Mouse (Mus musculus): ENCODE measurements around the gene Gnptab. TPM values are rescaled to one million over a fixed set of nuclear protein-coding genes. Genes with fewer than 3 reads are reported as not detected.

Gene Gnptab
- 6.9 TPM for polyA plus RNA-seq (2017; shearing (Covaris generic))

GRCm38 (mm10) chr10:88379013-88379885 is at the start of gene Gnptab, which contains the start of gene Dram1:
Gnptab (plus strand) TSS chr10:88379132.
Dram1 (minus strand) TSS chr10:88379080.

GRCm38 (mm10) chr10:88459502-88459992 is 80.6 kb downstream of the Gnptab start, which contains the start of gene Sycp3:
Sycp3 (plus strand) TSS chr10:88459569.

Other genes with a start within 250 kb of the Gnptab start
- gene Parpbp, start 232.2 kb upstream of the Gnptab start, polyA plus RNA-seq (2017; shearing (Covaris generic)): 2.2 TPM
- gene Nup37, start 232.1 kb upstream of the Gnptab start, polyA plus RNA-seq (2017; shearing (Covaris generic)): 33.6 TPM
- 117 TPM for gene Washc3, start 178.0 kb upstream of the Gnptab start, polyA plus RNA-seq (2017; shearing (Covaris generic))
- gene Dram1, start 52 bp upstream of the Gnptab start, polyA plus RNA-seq (2017; shearing (Covaris generic)): 1.1 TPM
- gene Sycp3, start 80.4 kb downstream of the Gnptab start, polyA plus RNA-seq (2017; shearing (Covaris generic)): not detected
- 1.9 TPM for gene Chpt1, start 124.9 kb downstream of the Gnptab start, polyA plus RNA-seq (2017; shearing (Covaris generic))
- gene Mybpc1, start 226.0 kb downstream of the Gnptab start, polyA plus RNA-seq (2017; shearing (Covaris generic)): not detected